Mouse (Mus musculus): ENCODE measurements around the gene Ppm1d.

- TF ChIP-seq MAX (IDR thresholded peaks at IDR 0.05), result no peak
- TF ChIP-seq CTCF (IDR thresholded peaks at IDR 0.05; ENCODE audit: control insufficient read depth, insufficient read depth, insufficient read length), result no peak
- no peak for TF ChIP-seq MYOD1 (IDR thresholded peaks at IDR 0.05; ENCODE audit: control insufficient read depth, insufficient read length, low read depth)
- TF ChIP-seq FOSL1 (IDR thresholded peaks at IDR 0.05; ENCODE audit: insufficient read depth, low read length, poor library complexity, severe bottlenecking), result no peak
- no peak for TF ChIP-seq MYOG (IDR thresholded peaks at IDR 0.05; ENCODE audit: control insufficient read depth, extremely low read depth, insufficient read length)
Measured at GRCm38 (mm10) chr11:85383975-85384821, 73.2 kb downstream of the Ppm1d start.
